Mouse (Mus musculus): ENCODE data around the gene Nus1. TPM values are rescaled to one million over a fixed set of nuclear protein-coding genes. Genes with fewer than 3 reads are reported as not detected.

The Nus1 gene
- 18.3 and 18.5 TPM in 2 replicates for polyA plus RNA-seq (2015; fragmentation: Nextera tagmentation; extraction: Ambion mirVana)

DNA sequence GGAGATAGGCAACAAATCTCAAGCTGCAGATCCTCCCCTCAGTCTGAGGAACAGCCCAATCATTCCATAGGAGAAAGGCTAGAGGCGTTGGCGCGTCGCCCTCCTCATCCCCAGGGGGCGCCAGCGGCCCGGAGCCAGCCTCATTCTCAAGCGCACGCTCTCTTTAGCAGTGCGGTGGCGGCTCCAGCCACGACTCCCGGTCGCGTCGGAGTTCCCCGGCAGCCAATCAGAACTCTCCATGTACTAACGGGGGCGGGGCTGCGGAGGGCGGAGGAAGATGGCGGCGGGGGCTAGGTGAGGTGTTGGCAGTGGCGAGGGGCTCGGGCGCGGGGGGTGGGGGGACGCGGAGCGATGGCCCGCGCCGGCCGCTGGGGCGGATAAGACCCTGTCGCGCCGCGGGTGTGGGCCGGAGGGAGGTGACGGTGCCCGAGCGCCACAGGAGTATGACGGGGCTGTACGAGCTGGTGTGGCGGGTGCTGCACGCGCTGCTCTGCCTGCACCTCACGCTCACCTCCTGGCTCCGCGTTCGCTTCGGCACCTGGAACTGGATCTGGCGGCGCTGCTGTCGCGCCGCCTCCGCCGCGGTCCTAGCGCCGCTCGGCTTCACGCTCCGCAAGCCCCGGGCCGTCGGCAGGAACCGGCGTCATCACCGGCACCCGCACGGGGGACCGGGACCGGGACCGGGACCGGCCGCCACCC is at the start of gene Nus1:
Gene Nus1 (plus strand): TSS at position 249 of the 699 bp plus-strand sequence.
- Histone ChIP-seq H3K4me2 (replicated peaks) (peak within 1 kb of the TSS; percentile 80), H3K9ac (replicated peaks) (peak within 1 kb of the TSS; percentile 88), H3K36me3 (no peaks in the 10 kb centered on the region), H3K27ac (peak within 1 kb of the TSS; percentile 95), H3K9me3 (no peaks in the 10 kb centered on the region), H3K27me3 (no peaks in the 10 kb centered on the region), H3K4me1 (replicated peaks) (peaks cover 37% of the 10 kb centered on the region), H3K4me3 (replicated peaks) (peak within 1 kb of the TSS; percentile 66)
- WGBS, result under 1% methylated on average over 75 of the region's 79 CpGs
- peak; percentile 98 for ATAC-seq

- Histone ChIP-seq H3K4me3 (replicated peaks) (no peak overlapping the region), H3K9ac (replicated peaks) (no peak overlapping the region), H3K9me3 (no peaks in the 10 kb centered on the region), H3K27ac (no peak overlapping the region), H3K4me2 (replicated peaks) (no peak overlapping the region), H3K36me3 (no peaks in the 10 kb centered on the region), H3K27me3 (no peaks in the 10 kb centered on the region), H3K4me1 (replicated peaks) (no peaks in the 10 kb centered on the region)
- WGBS, result 95% methylated on average over 4 of the region's 4 CpGs
- ATAC-seq, result no peak
Measured at GRCm38 (mm10) chr10:52368376-52368775, 49.0 kb upstream of the Nus1 start.

GRCm38 (mm10) chr10:52373834-52374233 is 43.5 kb upstream of the Nus1 start:
- Histone ChIP-seq H3K4me2 (replicated peaks) (no peak overlapping the region), H3K9ac (replicated peaks) (no peak overlapping the region), H3K9me3 (no peaks in the 10 kb centered on the region), H3K27me3 (no peaks in the 10 kb centered on the region), H3K4me3 (replicated peaks) (no peak overlapping the region), H3K36me3 (no peaks in the 10 kb centered on the region), H3K27ac (no peak overlapping the region), H3K4me1 (replicated peaks) (peaks cover 13% of the 10 kb centered on the region)
- WGBS, result 81% methylated on average over 4 of the region's 4 CpGs
- no peak for ATAC-seq

GRCm38 (mm10) chr10:52374651-52375050 is 42.7 kb upstream of the Nus1 start:
- H3K4me3 ChIP-seq (replicated peaks), result no peak overlapping the region
- no peak for ATAC-seq
- H3K9ac ChIP-seq (replicated peaks), result no peak overlapping the region

DNA sequence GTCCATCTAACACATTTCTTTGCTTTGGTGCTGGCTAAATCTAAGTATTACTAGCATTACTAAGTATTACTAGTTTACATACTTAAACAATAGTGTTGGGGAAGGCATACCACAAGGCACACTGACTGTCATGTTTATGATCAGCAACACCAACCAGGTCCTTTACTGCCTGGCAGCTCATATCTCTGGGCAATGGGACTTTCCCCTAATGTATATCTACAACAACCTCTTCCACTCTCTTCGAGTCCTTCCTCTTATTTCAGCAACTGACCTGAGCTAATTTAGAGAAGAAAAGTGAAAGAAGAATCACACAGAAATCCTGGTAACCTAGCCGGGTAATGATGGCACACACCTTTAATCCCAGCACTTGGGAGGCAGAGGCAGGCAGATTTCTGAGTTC is 40.9 kb upstream of the Nus1 start:
- peaks cover 23% of the 10 kb centered on the region for H3K4me1 ChIP-seq (replicated peaks)
- no peak overlapping the region for H3K9ac ChIP-seq (replicated peaks)
- no peak for ATAC-seq
- no peak overlapping the region for H3K27ac ChIP-seq
- H3K4me3 ChIP-seq (replicated peaks), result no peak overlapping the region
- no peaks in the 10 kb centered on the region for H3K27me3 ChIP-seq
- H3K36me3 ChIP-seq, result no peaks in the 10 kb centered on the region
- 93% methylated on average over 2 of the region's 2 CpGs for WGBS
- H3K4me2 ChIP-seq (replicated peaks), result no peak overlapping the region
- no peaks in the 10 kb centered on the region for H3K9me3 ChIP-seq

More at GRCm38 (mm10) chr10:52374651-52375050, 42.7 kb upstream of the Nus1 start:
- peaks cover 21% of the 10 kb centered on the region for H3K4me1 ChIP-seq (replicated peaks)
- H3K27me3 ChIP-seq, result no peaks in the 10 kb centered on the region
- no peaks in the 10 kb centered on the region for H3K36me3 ChIP-seq
- no peak overlapping the region for H3K4me2 ChIP-seq (replicated peaks)
- no peaks in the 10 kb centered on the region for H3K9me3 ChIP-seq
- H3K27ac ChIP-seq, result no peak overlapping the region

DNA sequence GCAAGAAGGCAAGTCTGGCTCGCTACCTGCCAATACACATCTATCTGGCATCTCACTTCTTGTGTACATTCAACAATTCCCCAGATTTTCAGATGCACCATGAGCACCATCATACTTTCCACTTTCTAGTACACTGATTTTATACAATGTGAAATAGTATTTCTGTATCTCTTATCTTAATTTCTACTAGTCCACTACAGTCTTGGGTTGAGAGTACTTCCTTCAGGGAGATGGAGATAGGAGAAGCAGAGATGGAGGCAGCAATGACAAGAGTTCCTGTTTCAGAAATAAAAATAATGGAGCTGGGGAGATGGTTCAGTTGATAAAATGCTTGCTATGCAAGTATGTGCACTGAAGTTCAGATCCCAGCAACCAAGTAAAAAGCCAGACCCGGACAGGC is 39.5 kb upstream of the Nus1 start:
- 95% methylated on average over 2 of the region's 2 CpGs for WGBS
- Histone ChIP-seq H3K4me3 (replicated peaks) (no peak overlapping the region), H3K27me3 (no peaks in the 10 kb centered on the region), H3K4me2 (replicated peaks) (no peak overlapping the region; the same call in 1 of the 2 replicates), H3K36me3 (no peaks in the 10 kb centered on the region), H3K4me1 (replicated peaks) (peaks cover 27% of the 10 kb centered on the region), H3K9ac (replicated peaks) (no peak overlapping the region), H3K27ac (no peak overlapping the region), H3K9me3 (no peaks in the 10 kb centered on the region)
- ATAC-seq, result no peak

GRCm38 (mm10) chr10:52381321-52381801 is 36.0 kb upstream of the Nus1 start:
- H3K9ac ChIP-seq (replicated peaks), result peak overlapping the region; percentile 96
- peak; percentile 73 for ATAC-seq
- no peaks in the 10 kb centered on the region for H3K36me3 ChIP-seq
- whole genome bisulfite sequencing, result under 1% methylated on average over 19 of the region's 19 CpGs
- H3K27ac ChIP-seq, result peak overlapping the region; percentile 96
- peak overlapping the region; percentile 63 for H3K4me2 ChIP-seq (replicated peaks)
- no peaks in the 10 kb centered on the region for H3K9me3 ChIP-seq
- H3K27me3 ChIP-seq, result no peaks in the 10 kb centered on the region
- H3K4me1 ChIP-seq (replicated peaks), result peaks cover 29% of the 10 kb centered on the region
- peak overlapping the region; percentile 90 for H3K4me3 ChIP-seq (replicated peaks)

DNA sequence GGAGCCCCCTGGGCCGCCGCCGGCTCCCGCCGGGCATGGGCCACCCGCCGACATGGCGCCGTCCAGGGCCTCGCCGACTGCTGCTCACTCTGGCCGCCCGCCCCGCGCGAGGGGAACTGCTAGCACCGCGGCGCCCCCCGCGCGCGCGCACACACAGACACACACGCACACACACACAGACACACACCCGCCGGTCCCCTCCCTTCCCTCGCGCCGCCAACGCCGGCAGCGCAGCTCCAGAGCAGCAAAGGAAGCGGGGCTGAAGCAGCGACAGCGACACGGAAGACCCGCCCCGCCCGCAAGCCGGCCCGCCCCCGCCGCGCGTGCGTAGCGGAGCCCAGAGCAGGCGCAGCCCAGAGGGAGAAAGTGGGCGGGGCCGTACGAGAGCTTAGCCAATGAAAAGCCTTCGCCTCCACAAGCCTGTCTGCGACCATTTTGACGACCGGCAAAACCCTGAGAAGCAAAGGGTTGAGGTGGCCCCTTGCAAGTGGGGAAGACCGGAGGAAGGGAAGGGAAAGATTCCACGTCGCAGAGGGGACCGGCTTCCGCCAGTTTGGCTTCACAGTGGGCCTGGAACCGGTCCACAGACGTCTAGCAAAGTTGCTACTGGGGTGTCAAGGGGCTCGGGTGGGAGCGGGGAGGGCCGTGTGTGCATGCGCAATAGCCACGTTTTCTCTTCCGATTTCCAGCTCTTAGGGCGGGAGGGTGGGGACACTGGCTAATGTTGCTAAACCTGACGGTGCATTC is 35.3 kb upstream of the Nus1 start, which contains the start of gene Gopc:
Gene Gopc (minus strand): TSS at position 280 of the 747 bp plus-strand sequence.
- under 1% methylated on average over 65 of the region's 71 CpGs for WGBS
- H3K9ac ChIP-seq (replicated peaks), result peak within 1 kb of the TSS; percentile 96

DNA sequence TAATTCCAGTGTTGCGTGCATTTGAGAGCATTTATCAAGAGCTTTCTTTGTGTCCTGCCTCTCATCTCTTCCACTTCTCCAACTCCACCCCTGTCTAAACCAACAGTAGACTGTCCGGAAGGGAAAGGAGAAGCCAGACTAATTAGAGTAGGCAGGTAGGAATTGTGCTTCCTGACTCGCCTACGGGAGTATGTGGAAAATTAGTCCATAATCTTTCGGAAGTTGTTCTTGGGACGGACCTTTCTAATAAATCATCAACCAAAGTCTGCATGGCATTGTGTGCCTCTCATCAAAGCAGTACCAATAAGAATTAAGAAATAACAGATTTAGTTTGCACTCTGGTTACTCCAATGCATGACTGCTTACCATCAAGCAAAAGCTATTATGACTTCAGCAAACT is 34.3 kb upstream of the Nus1 start:
- WGBS, result 87% methylated on average over 6 of the region's 6 CpGs
- Histone ChIP-seq H3K36me3 (no peaks in the 10 kb centered on the region), H3K27ac (no peak overlapping the region), H3K9ac (replicated peaks) (peak overlapping the region; percentile 96), H3K4me1 (replicated peaks) (peaks cover 24% of the 10 kb centered on the region), H3K9me3 (no peaks in the 10 kb centered on the region), H3K4me2 (replicated peaks) (peak overlapping the region; percentile 63), H3K4me3 (replicated peaks) (0 out of 2 replicates have a peak overlapping the region, but pooled peaks have one; percentile 90), H3K27me3 (no peaks in the 10 kb centered on the region)
- no peak for ATAC-seq

More for the DNA sequence above, 35.3 kb upstream of the Nus1 start, which contains the start of gene Gopc:
- H3K4me3 ChIP-seq (replicated peaks), result peak within 1 kb of the TSS; percentile 90
- ATAC-seq, result peak; percentile 99
- no peaks in the 10 kb centered on the region for H3K9me3 ChIP-seq
- no peaks in the 10 kb centered on the region for H3K36me3 ChIP-seq
- H3K27ac ChIP-seq, result peak within 1 kb of the TSS; percentile 96
- peaks cover 29% of the 10 kb centered on the region for H3K4me1 ChIP-seq (replicated peaks)
- peak within 1 kb of the TSS; percentile 63 for H3K4me2 ChIP-seq (replicated peaks)
- no peaks in the 10 kb centered on the region for H3K27me3 ChIP-seq

- no peaks in the 10 kb centered on the region for H3K27me3 ChIP-seq
- ATAC-seq, result no peak
- H3K36me3 ChIP-seq, result no peaks in the 10 kb centered on the region
- 91% methylated on average over 1 of the region's 1 CpGs for WGBS
- H3K9me3 ChIP-seq, result no peaks in the 10 kb centered on the region
- H3K27ac ChIP-seq, result no peak overlapping the region
- peaks cover 19% of the 10 kb centered on the region for H3K4me1 ChIP-seq (replicated peaks)
- no peak overlapping the region for H3K4me2 ChIP-seq (replicated peaks)
- no peak overlapping the region for H3K4me3 ChIP-seq (replicated peaks)
- H3K9ac ChIP-seq (replicated peaks), result no peak overlapping the region
Measured at GRCm38 (mm10) chr10:52383522-52383921, 33.8 kb upstream of the Nus1 start.

- Histone ChIP-seq H3K9ac (replicated peaks) (no peak overlapping the region), H3K4me2 (replicated peaks) (no peak overlapping the region), H3K9me3 (no peaks in the 10 kb centered on the region), H3K4me1 (replicated peaks) (peaks cover 5% of the 10 kb centered on the region; the same call in 1 of the 2 replicates), H3K36me3 (no peaks in the 10 kb centered on the region), H3K4me3 (replicated peaks) (no peak overlapping the region), H3K27ac (no peak overlapping the region), H3K27me3 (no peaks in the 10 kb centered on the region)
- WGBS, result 51% methylated on average over 8 of the region's 8 CpGs
- no peak for ATAC-seq
Measured at GRCm38 (mm10) chr10:52384823-52385610, 32.3 kb upstream of the Nus1 start.

All from midbrain, embryonic 13.5 days (tissue).